Mouse (Mus musculus) activated CD4-positive, CD25-positive, alpha-beta regulatory T cell (primary cell): Measurements from ENCODE around the gene U2af2. TPM values are rescaled to one million over a fixed set of nuclear protein-coding genes. Genes with fewer than 3 reads are reported as not detected.

Experiments
- polyA plus RNA-seq, 2 experiments: library from polyadenylated mRNA; unstranded; fragments of 100-300 nt; shearing (Covaris generic); gene quantifications; one replicate each; pipeline ENCODE4 v1.2.1; 2017

The U2af2 gene
- 10 to 100 TPM; 87.8 to 91.8 TPM for polyA plus RNA-seq

GRCm38 (mm10) chr7:5061774-5062359, at the start of gene U2af2:
Gene U2af2 (plus strand): TSS chr7:5062143.

GRCm38 (mm10) chr7:5014251-5015117, 47.5 kb upstream of the U2af2 start, which contains the start of the genes Zfp524 and Fiz1:
Gene Zfp524 (plus strand): TSS chr7:5014415.
Gene Fiz1 (minus strand): TSS chr7:5014697.

GRCm38 (mm10) chr7:5015118-5016001, 46.6 kb upstream of the U2af2 start, which contains the start of gene Gm44973:
Gene Gm44973 (plus strand): TSS chr7:5015496.

GRCm38 (mm10) chr7:5020000-5020681, 41.8 kb upstream of the U2af2 start, which contains the start of the genes Zfp865 and Ccdc106:
Gene Zfp865 (plus strand): TSS chr7:5020376.
Gene Ccdc106 (plus strand): TSS chr7:5020553.

GRCm38 (mm10) chr7:5033818-5034217, 28.1 kb upstream of the U2af2 start, which contains the start of gene 4632433K11Rik:
Gene 4632433K11Rik (plus strand): TSS chr7:5034118.

GRCm38 (mm10) chr7:5038109-5038732, 23.7 kb upstream of the U2af2 start, which contains the start of gene Zfp784:
Gene Zfp784 (minus strand): TSS chr7:5038446.

GRCm38 (mm10) chr7:5051193-5052192, 10.4 kb upstream of the U2af2 start, which contains the start of gene Zfp580:
Gene Zfp580 (plus strand): TSS chr7:5051538.

GRCm38 (mm10) chr7:5080010-5080751, 18.2 kb downstream of the U2af2 start, which contains the start of gene Epn1:
Gene Epn1 (plus strand): TSS chr7:5080235.

GRCm38 (mm10) chr7:5116850-5117249, 54.9 kb downstream of the U2af2 start, which contains the start of gene Rfpl4:
Gene Rfpl4 (minus strand): TSS chr7:5116950.

GRCm38 (mm10) chr7:5125549-5126406, 63.8 kb downstream of the U2af2 start, which contains the start of gene Rasl2-9:
Gene Rasl2-9 (minus strand): TSS chr7:5125950.

Other genes with a start within 250 kb of the U2af2 start
- gene Ube2s, start 249.6 kb upstream of the U2af2 start, polyA plus RNA-seq: 100 to 1,000 TPM; 126 to 185 TPM
- not detected for gene Shisa7, start 217.4 kb upstream of the U2af2 start, polyA plus RNA-seq
- 10 to 100 TPM; 46.9 to 52.2 TPM for gene Isoc2b, start 191.9 kb upstream of the U2af2 start, polyA plus RNA-seq
- under 1 TPM; 0.37 to 0.84 TPM for gene Isoc2a, start 185.0 kb upstream of the U2af2 start, polyA plus RNA-seq
- gene Gm36210, start 155.6 kb upstream of the U2af2 start, polyA plus RNA-seq: under 1 TPM in 1 of 2 experiments, not detected in 1; 0.32 TPM
- gene Zfp628, start 146.9 kb upstream of the U2af2 start, polyA plus RNA-seq: 1 to 10 TPM; 2.2 to 3.1 TPM
- gene Nat14, start 140.1 kb upstream of the U2af2 start, polyA plus RNA-seq: under 1 TPM; 0.49 to 0.79 TPM
- gene Ssc5d, start 136.4 kb upstream of the U2af2 start, polyA plus RNA-seq: not detected
- gene Sbk2, start 97.7 kb upstream of the U2af2 start, polyA plus RNA-seq: not detected
- gene Sbk3, start 91.0 kb upstream of the U2af2 start, polyA plus RNA-seq: under 1 TPM in 1 of 2 experiments, not detected in 1; 0.05 TPM
- gene Zfp579, start 66.0 kb upstream of the U2af2 start, polyA plus RNA-seq: 10 to 100 TPM; 17.7 to 19.5 TPM
- 10 to 100 TPM; 31.1 to 33.7 TPM for gene Zfp524, start 47.7 kb upstream of the U2af2 start, polyA plus RNA-seq
- 10 to 100 TPM; 33.4 to 36.2 TPM for gene Fiz1, start 47.4 kb upstream of the U2af2 start, polyA plus RNA-seq
- 10 to 100 TPM in 1 of 2 experiments, 1 to 10 TPM in 1; 6.4 to 29.3 TPM for gene Gm44973, start 46.6 kb upstream of the U2af2 start, polyA plus RNA-seq
- gene Zfp865, start 41.8 kb upstream of the U2af2 start, polyA plus RNA-seq: 10 to 100 TPM; 10.4 to 11.4 TPM
- under 1 TPM; 0.18 to 0.86 TPM for gene Ccdc106, start 41.6 kb upstream of the U2af2 start, polyA plus RNA-seq
- gene 4632433K11Rik, start 28.0 kb upstream of the U2af2 start, polyA plus RNA-seq: not detected
- gene Zfp784, start 23.7 kb upstream of the U2af2 start, polyA plus RNA-seq: 1 to 10 TPM; 3.4 to 4.9 TPM
- 10 to 100 TPM in 1 of 2 experiments, 1 to 10 TPM in 1; 8.3 to 15.8 TPM for gene Zfp580, start 10.6 kb upstream of the U2af2 start, polyA plus RNA-seq
- 10 to 100 TPM; 27.6 to 38.0 TPM for gene Epn1, start 18.1 kb downstream of the U2af2 start, polyA plus RNA-seq
- gene Rfpl4, start 54.8 kb downstream of the U2af2 start, polyA plus RNA-seq: not detected
- under 1 TPM in 1 of 2 experiments, not detected in 1; 0.31 TPM for gene Rasl2-9, start 63.8 kb downstream of the U2af2 start, polyA plus RNA-seq
- gene Vmn1r55, start 87.5 kb downstream of the U2af2 start, polyA plus RNA-seq: under 1 TPM; 0.01 to 0.15 TPM
- gene Vmn1r56, start 134.6 kb downstream of the U2af2 start, polyA plus RNA-seq: not detected
- not detected for gene Vmn1r57, start 156.3 kb downstream of the U2af2 start, polyA plus RNA-seq